Mouse (Mus musculus): ENCODE results near the gene Greb1. TPM values are rescaled to one million over a fixed set of nuclear protein-coding genes. Genes with fewer than 3 reads are reported as not detected.
"Not testable (repeated sequence)": the region's sequence is repeated elsewhere in the genome, so short reads cannot be mapped to it uniquely, and the experiment has no call there.

Greb1 gene
- polyA plus RNA-seq, 1 experiment from 2014 or later: 17.2 TPM

- Histone ChIP-seq H3K9me3 (no peaks in the 10 kb centered on the region), H3K4me1 (no peaks in the 10 kb centered on the region), H3K4me3 (no peak overlapping the region), H3K27me3 (replicated peaks; ENCODE audit: low read depth, poor library complexity, severe bottlenecking) (no peaks in the 10 kb centered on the region), H3K27ac (replicated peaks) (no peak overlapping the region), H3K36me3 (replicated peaks) (peaks cover 80% of the 10 kb centered on the region)
- DNase-seq (ENCODE audit: low spot score): no peak
- WGBS: 91% methylated on average over 10 of the region's 10 CpGs
Observed at GRCm38 (mm10) chr12:16714616-16715015, 86.1 kb downstream of the Greb1 start.

GRCm38 (mm10) chr12:16698691-16699090, 102.0 kb downstream of the Greb1 start:
- 92% methylated on average over 1 of the region's 1 CpGs for WGBS
- no peak overlapping the region for H3K27ac ChIP-seq (replicated peaks)
- H3K4me1 ChIP-seq: no peaks in the 10 kb centered on the region
- H3K4me3 ChIP-seq: no peak overlapping the region
- H3K9me3 ChIP-seq: no peaks in the 10 kb centered on the region
- H3K27me3 ChIP-seq (replicated peaks; ENCODE audit: low read depth, poor library complexity, severe bottlenecking): no peaks in the 10 kb centered on the region
- H3K36me3 ChIP-seq (replicated peaks): peaks cover 91% of the 10 kb centered on the region
- no peak for DNase-seq (ENCODE audit: low spot score)

- peaks cover 90% of the 10 kb centered on the region for H3K36me3 ChIP-seq (replicated peaks)
- no peak overlapping the region for H3K4me3 ChIP-seq
- no peaks in the 10 kb centered on the region for H3K9me3 ChIP-seq
- H3K4me1 ChIP-seq: no peaks in the 10 kb centered on the region
- no peaks in the 10 kb centered on the region for H3K27me3 ChIP-seq (replicated peaks; ENCODE audit: low read depth, poor library complexity, severe bottlenecking)
- 90% methylated on average over 13 of the region's 13 CpGs for WGBS
- no peak for DNase-seq (ENCODE audit: low spot score)
- no peak overlapping the region for H3K27ac ChIP-seq (replicated peaks)
Observed at GRCm38 (mm10) chr12:16696146-16696545, 104.5 kb downstream of the Greb1 start.

GRCm38 (mm10) chr12:16695252-16695651, 105.4 kb downstream of the Greb1 start:
- H3K4me3 ChIP-seq; H3K4me1 ChIP-seq; H3K9me3 ChIP-seq; H3K27ac ChIP-seq (replicated peaks); DNase-seq (ENCODE audit: low spot score); H3K27me3 ChIP-seq (replicated peaks; ENCODE audit: low read depth, poor library complexity, severe bottlenecking): not testable (repeated sequence)
- 93% methylated on average over 8 of the region's 8 CpGs for WGBS
- peaks cover 90% of the 10 kb centered on the region for H3K36me3 ChIP-seq (replicated peaks)

GRCm38 (mm10) chr12:16694783-16695182, 105.9 kb downstream of the Greb1 start:
- H3K27me3 ChIP-seq (replicated peaks; ENCODE audit: low read depth, poor library complexity, severe bottlenecking): no peaks in the 10 kb centered on the region
- peaks cover 89% of the 10 kb centered on the region for H3K36me3 ChIP-seq (replicated peaks)
- DNase-seq (ENCODE audit: low spot score): peak; percentile 21
- H3K9me3 ChIP-seq: no peaks in the 10 kb centered on the region
- H3K4me3 ChIP-seq: no peak overlapping the region
- no peaks in the 10 kb centered on the region for H3K4me1 ChIP-seq
- 60% methylated on average over 5 of the region's 5 CpGs for WGBS
- H3K27ac ChIP-seq (replicated peaks): no peak overlapping the region

GRCm38 (mm10) chr12:16690631-16691030, 110.1 kb downstream of the Greb1 start:
- Histone ChIP-seq H3K4me3 (no peak overlapping the region), H3K27me3 (replicated peaks; ENCODE audit: low read depth, poor library complexity, severe bottlenecking) (no peaks in the 10 kb centered on the region), H3K9me3 (no peaks in the 10 kb centered on the region), H3K36me3 (replicated peaks) (peaks cover 80% of the 10 kb centered on the region), H3K4me1 (no peaks in the 10 kb centered on the region), H3K27ac (replicated peaks) (no peak overlapping the region)
- 94% methylated on average over 9 of the region's 9 CpGs for WGBS
- DNase-seq (ENCODE audit: low spot score): no peak

GRCm38 (mm10) chr12:16672246-16672645, 128.4 kb downstream of the Greb1 start:
- Histone ChIP-seq H3K4me3 (no peak overlapping the region), H3K4me1 (peaks cover 4% of the 10 kb centered on the region), H3K36me3 (replicated peaks) (peaks cover 77% of the 10 kb centered on the region), H3K27me3 (replicated peaks; ENCODE audit: low read depth, poor library complexity, severe bottlenecking) (no peaks in the 10 kb centered on the region), H3K9me3 (no peaks in the 10 kb centered on the region), H3K27ac (replicated peaks) (no peak overlapping the region)
- DNase-seq (ENCODE audit: low spot score): no peak
- 93% methylated on average over 10 of the region's 10 CpGs for WGBS

GRCm38 (mm10) chr12:16669176-16669575, 131.5 kb downstream of the Greb1 start:
- Histone ChIP-seq H3K36me3 (replicated peaks) (peaks cover 47% of the 10 kb centered on the region), H3K27me3 (replicated peaks; ENCODE audit: low read depth, poor library complexity, severe bottlenecking) (no peaks in the 10 kb centered on the region), H3K4me3 (no peak overlapping the region), H3K4me1 (peaks cover 17% of the 10 kb centered on the region), H3K27ac (replicated peaks) (no peak overlapping the region), H3K9me3 (no peaks in the 10 kb centered on the region)
- 70% methylated on average over 3 of the region's 3 CpGs for WGBS
- peak; percentile 22 for DNase-seq (ENCODE audit: low spot score)

GRCm38 (mm10) chr12:16665022-16665421, 135.7 kb downstream of the Greb1 start:
- Histone ChIP-seq H3K36me3 (replicated peaks) (peaks cover 6% of the 10 kb centered on the region; the same call in 1 of the 2 replicates), H3K27me3 (replicated peaks; ENCODE audit: low read depth, poor library complexity, severe bottlenecking) (no peaks in the 10 kb centered on the region), H3K9me3 (no peaks in the 10 kb centered on the region), H3K4me3 (no peak overlapping the region), H3K27ac (replicated peaks) (no peak overlapping the region), H3K4me1 (peaks cover 17% of the 10 kb centered on the region)
- peak; percentile 65 for DNase-seq (ENCODE audit: low spot score)
- WGBS: 6% methylated on average over 2 of the region's 2 CpGs

- H3K27ac ChIP-seq (replicated peaks): no peak overlapping the region
- 75% methylated on average over 6 of the region's 6 CpGs for WGBS
- no peak overlapping the region for H3K4me3 ChIP-seq
- H3K27me3 ChIP-seq (replicated peaks; ENCODE audit: low read depth, poor library complexity, severe bottlenecking): no peaks in the 10 kb centered on the region
- no peak for DNase-seq (ENCODE audit: low spot score)
- no peaks in the 10 kb centered on the region for H3K36me3 ChIP-seq (replicated peaks)
- H3K4me1 ChIP-seq: peaks cover 13% of the 10 kb centered on the region; the same call in 1 of the 2 replicates
- no peaks in the 10 kb centered on the region for H3K9me3 ChIP-seq
Observed at GRCm38 (mm10) chr12:16662955-16663585, 137.6 kb downstream of the Greb1 start.

GRCm38 (mm10) chr12:16661936-16662335, 138.8 kb downstream of the Greb1 start:
- no peaks in the 10 kb centered on the region for H3K27me3 ChIP-seq (replicated peaks; ENCODE audit: low read depth, poor library complexity, severe bottlenecking)
- no peak for DNase-seq (ENCODE audit: low spot score)
- H3K9me3 ChIP-seq: no peaks in the 10 kb centered on the region
- no peaks in the 10 kb centered on the region for H3K36me3 ChIP-seq (replicated peaks)
- no peak overlapping the region for H3K4me3 ChIP-seq
- 83% methylated on average over 2 of the region's 2 CpGs for WGBS
- H3K4me1 ChIP-seq: peaks cover 13% of the 10 kb centered on the region; the same call in 1 of the 2 replicates
- H3K27ac ChIP-seq (replicated peaks): no peak overlapping the region

GRCm38 (mm10) chr12:16661459-16661858, 139.2 kb downstream of the Greb1 start:
- Histone ChIP-seq H3K9me3 (no peaks in the 10 kb centered on the region), H3K36me3 (replicated peaks) (no peaks in the 10 kb centered on the region), H3K4me1 (peaks cover 13% of the 10 kb centered on the region; the same call in 1 of the 2 replicates), H3K4me3 (no peak overlapping the region), H3K27me3 (replicated peaks; ENCODE audit: low read depth, poor library complexity, severe bottlenecking) (0 out of 2 replicates have a peak, but pooled peaks cover 4% of the 10 kb centered on the region), H3K27ac (replicated peaks) (no peak overlapping the region)
- DNase-seq (ENCODE audit: low spot score): no peak
- WGBS: 88% methylated on average over 10 of the region's 10 CpGs
